In genomic region chr7:96242328-96243185, GRCm38 (mm10) we compare ENCODE assay signal across 15 mouse cellular contexts.
DNase-seq lines count a peak whose midpoint lies in the region; ATAC-seq and TF ChIP-seq lines count a peak whose summit lies in the region.
"Had no signal": no experiment of that assay in that cellular context is flagged by ENCODE, and none has a peak within 500 bp of the region (broad histone marks: within the 10 kb centered on the region; RNA-seq: fewer than 3 reads in every experiment).

No protein-coding gene starts in this region.

- H3K9ac ChIP-seq in midbrain, embryonic 11.5 days (ENCODE audit: low read length) = no peak overlapping the region
- no peak overlapping the region for H3K9ac ChIP-seq in midbrain, embryonic 16.5 days (ENCODE audit: low read depth, low read length)
- no peak overlapping the region for H3K9ac ChIP-seq in stomach, postnatal 0 days (ENCODE audit: low read length)

- no peak for TF ChIP-seq EP300 in stomach, postnatal 0 days (optimal IDR thresholded peaks at IDR 0.05)

- H3K36me3 ChIP-seq in midbrain, embryonic 11.5 days (ENCODE audit: control insufficient read depth, insufficient read depth, low read length) = no peaks in the 10 kb centered on the region
- H3K36me3 ChIP-seq in midbrain, embryonic 16.5 days (ENCODE audit: control insufficient read depth, insufficient read depth, low read length) = no peaks in the 10 kb centered on the region
- H3K36me3 ChIP-seq in kidney, adult 2 months (ENCODE audit: control insufficient read depth, insufficient read depth, low read length) = no peaks in the 10 kb centered on the region
- H3K36me3 ChIP-seq in stomach, postnatal 0 days (ENCODE audit: control insufficient read depth, insufficient read depth, low read length) = no peaks in the 10 kb centered on the region

- ATAC-seq in midbrain, embryonic 11.5 days (ENCODE audit: low FRiP score) = no peak
- no peak for ATAC-seq in midbrain, embryonic 16.5 days
- peak; percentile 45; the same call in 1 of the 2 replicates for ATAC-seq in stomach, postnatal 0 days (ENCODE audit: low FRiP score, low TSS enrichment)
- ATAC-seq: hindbrain, embryonic 16.5 days had no signal

- TF ChIP-seq CTCF in kidney, adult 2 months (conservative IDR thresholded peaks at IDR 0.05; ENCODE audit: insufficient read depth, insufficient read length, low read depth, low read length) = no peak
- TF ChIP-seq CTCF in stomach, postnatal 0 days (IDR thresholded peaks at IDR 0.05; ENCODE audit: low read depth) = no peak
- no peak for TF ChIP-seq CTCF in left cerebral cortex, adult 2 months (IDR thresholded peaks at IDR 0.05)

- no peak overlapping the region for H3K27ac ChIP-seq in midbrain, embryonic 11.5 days (ENCODE audit: low read depth, low read length)
- H3K27ac ChIP-seq in midbrain, embryonic 16.5 days (ENCODE audit: low read length) = no peak overlapping the region
- peak overlapping the region; percentile 5; the same call in 1 of the 2 replicates for H3K27ac ChIP-seq in kidney, adult 2 months (ENCODE audit: insufficient read depth, low read depth, low read length)
- H3K27ac ChIP-seq in stomach, postnatal 0 days (replicated peaks) = peak overlapping the region; percentile 61; the same call in 1 of the 2 replicates
- no peak overlapping the region for H3K27ac ChIP-seq in left cerebral cortex, adult 2 months
- H3K27ac ChIP-seq: heart, adult 2 months had no signal

- H3K4me3 ChIP-seq in midbrain, embryonic 11.5 days (ENCODE audit: low read depth, low read length) = no peak overlapping the region
- no peak overlapping the region for H3K4me3 ChIP-seq in midbrain, embryonic 16.5 days (ENCODE audit: low read depth, low read length)
- H3K4me3 ChIP-seq in kidney, adult 2 months (ENCODE audit: insufficient read depth, low read depth, low read length) = no peak overlapping the region
- H3K4me3 ChIP-seq in stomach, postnatal 0 days (ENCODE audit: low read depth, low read length) = no peak overlapping the region
- no peak overlapping the region for H3K4me3 ChIP-seq in left cerebral cortex, adult 2 months
- H3K4me3 ChIP-seq: erythroblast, embryonic 14.5 days; heart, adult 2 months had no signal

- H3K4me1 ChIP-seq in midbrain, embryonic 11.5 days (ENCODE audit: control insufficient read depth, insufficient read depth, low read length) = no peaks in the 10 kb centered on the region
- peaks cover 6% of the 10 kb centered on the region for H3K4me1 ChIP-seq in midbrain, embryonic 16.5 days (ENCODE audit: control insufficient read depth, insufficient read depth, low read length)
- H3K4me1 ChIP-seq in kidney, adult 2 months (ENCODE audit: control insufficient read depth, insufficient read depth, low read length) = peaks cover 8% of the 10 kb centered on the region; the same call in 1 of the 2 replicates
- no peaks in the 10 kb centered on the region for H3K4me1 ChIP-seq in stomach, postnatal 0 days (replicated peaks; ENCODE audit: control insufficient read depth, insufficient read depth)

- WGBS in midbrain, embryonic 11.5 days = 89% methylated on average over 4 of the region's 4 CpGs
- 80% methylated on average over 4 of the region's 4 CpGs for WGBS in midbrain, embryonic 16.5 days
- WGBS in kidney, adult 2 months = 45% methylated on average over 4 of the region's 4 CpGs
- WGBS in stomach, postnatal 0 days = 32% methylated on average over 4 of the region's 4 CpGs

- no peak for TF ChIP-seq POLR2A in kidney, adult 2 months (IDR thresholded peaks at IDR 0.05; ENCODE audit: low read depth, low read length)

- H3K4me2 ChIP-seq in midbrain, embryonic 11.5 days = no peak overlapping the region
- H3K4me2 ChIP-seq in midbrain, embryonic 16.5 days (ENCODE audit: low read length) = no peak overlapping the region
- no peak overlapping the region for H3K4me2 ChIP-seq in stomach, postnatal 0 days (replicated peaks; ENCODE audit: low read depth)

- no peaks in the 10 kb centered on the region for H3K9me3 ChIP-seq in midbrain, embryonic 11.5 days (ENCODE audit: control insufficient read depth, low read length)
- H3K9me3 ChIP-seq in midbrain, embryonic 16.5 days (replicated peaks; ENCODE audit: control insufficient read depth, low read length, poor library complexity, severe bottlenecking) = no peaks in the 10 kb centered on the region
- H3K9me3 ChIP-seq in stomach, postnatal 0 days (ENCODE audit: control insufficient read depth, low read length) = no peaks in the 10 kb centered on the region

- intact Hi-C loops in heart, postnatal 25 days (cut with DNase I) = no loop called here
- intact Hi-C loops in left cerebral cortex, adult 2 months (cut with DNase I) = no loop called here

- no peaks in the 10 kb centered on the region for H3K27me3 ChIP-seq in midbrain, embryonic 11.5 days (ENCODE audit: control insufficient read depth, insufficient read depth, low read length)
- H3K27me3 ChIP-seq in midbrain, embryonic 16.5 days (ENCODE audit: control insufficient read depth, insufficient read depth, low read depth, low read length) = no peaks in the 10 kb centered on the region
- H3K27me3 ChIP-seq in kidney, adult 2 months (replicated peaks; ENCODE audit: control insufficient read depth, insufficient read depth, low read length) = no peaks in the 10 kb centered on the region
- H3K27me3 ChIP-seq in stomach, postnatal 0 days (ENCODE audit: control insufficient read depth, insufficient read depth, low read length) = no peaks in the 10 kb centered on the region

- DNase-seq in heart, adult 11 months = peak; percentile 91
- DNase-seq in heart, postnatal 25 days (ENCODE audit: low spot score) = no peak
- DNase-seq in midbrain, embryonic 11.5 days (ENCODE audit: low spot score, missing footprints) = peak; percentile 47
- peak; percentile 74 for DNase-seq in kidney, adult 2 months
- DNase-seq in stomach, postnatal 0 days (ENCODE audit: low spot score) = no peak
- no peak for DNase-seq in left cerebral cortex, adult 2 months (ENCODE audit: extremely low spot score in 1 of 2, low spot score in 2 of 2)
- DNase-seq in cerebellum, adult 9-10 months = no peak
- DNase-seq: adrenal gland, postnatal 10 days; cerebellum, adult 9-11 months; right cerebral cortex, postnatal 25 days; thymus, adult 18-20 months had no signal

Comparison
In these comparisons a context has a peak if more than half of its experiments do, and no peak if none do; other contexts are left out.
1. DNase-seq: peak in heart, adult 11 months (single experiment), midbrain, embryonic 11.5 days (single experiment) and kidney, adult 2 months (single experiment); none in heart, postnatal 25 days (single experiment), stomach, postnatal 0 days (single experiment), left cerebral cortex, adult 2 months (0 of 2) and cerebellum, adult 9-10 months (single experiment).
2. H3K27ac ChIP-seq: peak in kidney, adult 2 months (single experiment) and stomach, postnatal 0 days (single experiment); none in midbrain, embryonic 11.5 days (single experiment), midbrain, embryonic 16.5 days (single experiment) and left cerebral cortex, adult 2 months (single experiment).